Mouse (Mus musculus): Measurements from ENCODE around the gene Psme3.

DNA sequence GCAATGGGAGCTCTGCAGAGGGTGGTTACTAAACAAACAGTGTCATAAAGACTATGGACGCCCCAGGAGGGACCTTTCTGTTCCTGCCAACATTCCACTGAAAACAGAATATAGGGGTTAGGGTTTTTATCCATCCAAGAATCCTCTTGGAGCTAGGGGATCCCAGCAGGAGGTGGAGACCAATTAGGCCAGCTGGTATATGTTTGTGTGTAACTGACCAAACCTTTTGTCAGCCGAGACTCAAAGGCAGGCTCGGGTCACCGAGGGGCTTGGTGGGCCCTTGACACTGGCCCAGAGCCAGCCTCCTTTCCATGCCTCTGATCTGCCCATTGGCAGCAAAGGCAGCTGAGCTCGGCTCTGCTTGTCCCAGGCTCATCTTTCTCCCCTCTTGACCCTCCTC, 33.1 kb upstream of the Psme3 start:
- TF ChIP-seq MAFK (IDR thresholded peaks at IDR 0.05; ENCODE audit: insufficient read depth, low read depth, low read length) (no peak), CHD2 (IDR thresholded peaks at IDR 0.05; ENCODE audit: low read depth, low read length) (no peak), ZNF384 (IDR thresholded peaks at IDR 0.05; ENCODE audit: low read depth, low read length) (no peak), HCFC1 (IDR thresholded peaks at IDR 0.05; ENCODE audit: borderline replicate concordance, insufficient read depth, low read length) (no peak), ZC3H11A (IDR thresholded peaks at IDR 0.05; ENCODE audit: borderline replicate concordance, low read depth, low read length) (no peak)
